Mouse (Mus musculus) C2C12 (cell line): ENCODE measurements around the gene Gm49325. TPM values are rescaled to one million over a fixed set of nuclear protein-coding genes. Genes with fewer than 3 reads are reported as not detected.

Source experiments
- H3K27me3 ChIP-seq: one replicate; pipeline ENCODE4 v1.6.1; 2011; ENCODE audit not compliant: control insufficient read depth, insufficient read depth, insufficient read length
- H3K36me3 ChIP-seq: one replicate; pipeline ENCODE4 v1.6.1; 2011; ENCODE audit not compliant: control insufficient read depth, insufficient read depth
- H3K4me3 ChIP-seq: one replicate; pipeline ENCODE4 v1.5.1; 2011; ENCODE audit warnings: mild to moderate bottlenecking, control low read depth; ENCODE audit not compliant: poor library complexity, insufficient read depth, severe bottlenecking
- H3K79me2 ChIP-seq: one replicate; pipeline ENCODE4 v1.6.1; 2011; ENCODE audit not compliant: control insufficient read depth, insufficient read depth
- H3K79me3 ChIP-seq: one replicate; pipeline ENCODE4 v1.6.1; 2011; ENCODE audit warnings: low read depth, control low read depth
- H3ac ChIP-seq: one replicate; pipeline ENCODE3; 2011; ENCODE audit warnings: low read depth; ENCODE audit not compliant: control insufficient read depth, insufficient read length
- CEBPB ChIP-seq: IDR thresholded peaks from one replicate; pipeline ENCODE4 v1.6.1; 2011; ENCODE audit warnings: low read depth, mild to moderate bottlenecking, control low read depth, moderate library complexity
- CTCF ChIP-seq: IDR thresholded peaks from one replicate; pipeline ENCODE4 v1.5.1; 2011; ENCODE audit not compliant: control insufficient read depth, insufficient read depth, insufficient read length
- FOSL1 ChIP-seq: IDR thresholded peaks from one replicate; pipeline ENCODE4 v1.8.0; 2011; ENCODE audit warnings: mild to moderate bottlenecking, low read length; ENCODE audit not compliant: poor library complexity, insufficient read depth, severe bottlenecking
- MAX ChIP-seq: IDR thresholded peaks from one replicate; pipeline ENCODE4 v1.6.1; 2011; ENCODE audit warnings: mild to moderate bottlenecking, control low read depth
- MYOD1 ChIP-seq: IDR thresholded peaks from one replicate; pipeline ENCODE4 v1.6.1; 2011; ENCODE audit warnings: low read depth; ENCODE audit not compliant: control insufficient read depth, insufficient read length
- MYOG ChIP-seq: IDR thresholded peaks from one replicate; pipeline ENCODE4 v1.6.1; 2011; ENCODE audit not compliant: control insufficient read depth, insufficient read length; ENCODE audit errors: extremely low read depth
- USF1 ChIP-seq: IDR thresholded peaks from one replicate; pipeline ENCODE4 v1.6.1; 2011; ENCODE audit warnings: low read depth, mild to moderate bottlenecking, control low read depth, moderate library complexity
- polyA plus RNA-seq: library from polyadenylated mRNA; unstranded; fragments of >200 nt; fragmentation: generic; extraction: Trizol; gene quantifications from one replicate; pipeline ENCODE4 v1.2.1, GENCODE M21; 2012; ENCODE audit warnings: missing spikeins

Gm49325 gene
- polyA plus RNA-seq, 1 experiment, result 5.1 TPM

GRCm38 (mm10) chr10:77607441-77607840, 1.4 kb downstream of the Gm49325 start:
- Histone ChIP-seq H3K79me3 (peaks cover 26% of the 10 kb centered on the region), H3ac (no peak overlapping the region), H3K4me3 (peak overlapping the region; percentile 89), H3K79me2 (peaks cover 45% of the 10 kb centered on the region), H3K36me3 (peaks cover 34% of the 10 kb centered on the region), H3K27me3 (no peaks in the 10 kb centered on the region)
- TF ChIP-seq MAX (no peak), USF1 (no peak), MYOG (no peak), CTCF (no peak), MYOD1 (no peak), CEBPB (no peak)

GRCm38 (mm10) chr10:77608589-77608988, 2.6 kb downstream of the Gm49325 start:
- peaks cover 45% of the 10 kb centered on the region for H3K79me2 ChIP-seq
- H3K79me3 ChIP-seq, result peaks cover 30% of the 10 kb centered on the region
- TF ChIP-seq USF1, result no peak
- no peak for TF ChIP-seq MYOG
- TF ChIP-seq CTCF, result no peak
- TF ChIP-seq CEBPB, result no peak
- TF ChIP-seq FOSL1, result no peak
- no peak for TF ChIP-seq MAX
- no peak for TF ChIP-seq MYOD1
- no peaks in the 10 kb centered on the region for H3K27me3 ChIP-seq
- no peak overlapping the region for H3ac ChIP-seq
- peaks cover 44% of the 10 kb centered on the region for H3K36me3 ChIP-seq
- H3K4me3 ChIP-seq, result no peak overlapping the region

GRCm38 (mm10) chr10:77610221-77610961, 4.4 kb downstream of the Gm49325 start:
- peaks cover 62% of the 10 kb centered on the region for H3K36me3 ChIP-seq

GRCm38 (mm10) chr10:77613409-77613808, 7.4 kb downstream of the Gm49325 start:
- no peak overlapping the region for H3ac ChIP-seq
- peaks cover 25% of the 10 kb centered on the region for H3K79me2 ChIP-seq
- TF ChIP-seq USF1 (no peak), CEBPB (no peak), CTCF (no peak), FOSL1 (no peak), MYOD1 (no peak), MYOG (no peak), MAX (no peak)
- peaks cover 12% of the 10 kb centered on the region for H3K79me3 ChIP-seq
- H3K36me3 ChIP-seq, result peaks cover 85% of the 10 kb centered on the region
- no peaks in the 10 kb centered on the region for H3K27me3 ChIP-seq
- H3K4me3 ChIP-seq, result no peak overlapping the region

More at GRCm38 (mm10) chr10:77610221-77610961, 4.4 kb downstream of the Gm49325 start:
- Histone ChIP-seq H3K79me3 (peaks cover 30% of the 10 kb centered on the region), H3K79me2 (peaks cover 45% of the 10 kb centered on the region), H3ac (no peak overlapping the region), H3K4me3 (no peak overlapping the region), H3K27me3 (no peaks in the 10 kb centered on the region)
- no peak for TF ChIP-seq CTCF
- no peak for TF ChIP-seq FOSL1
- TF ChIP-seq MYOD1, result no peak

- H3K36me3 ChIP-seq, result peaks cover 78% of the 10 kb centered on the region
- no peaks in the 10 kb centered on the region for H3K27me3 ChIP-seq
- H3K4me3 ChIP-seq, result no peak overlapping the region
- H3ac ChIP-seq, result no peak overlapping the region
- H3K79me2 ChIP-seq, result peaks cover 2% of the 10 kb centered on the region
- TF ChIP-seq FOSL1 (no peak), MYOD1 (no peak), MYOG (no peak), USF1 (no peak), CTCF (no peak), CEBPB (no peak), MAX (no peak)
- H3K79me3 ChIP-seq, result peaks cover 6% of the 10 kb centered on the region
Observed at GRCm38 (mm10) chr10:77615647-77616046, 9.7 kb downstream of the Gm49325 start.

GRCm38 (mm10) chr10:77616166-77616565, 10.2 kb downstream of the Gm49325 start:
- TF ChIP-seq MYOG (no peak), CTCF (no peak), FOSL1 (no peak), USF1 (no peak), MAX (no peak), CEBPB (no peak), MYOD1 (no peak)
- H3K79me2 ChIP-seq, result no peaks in the 10 kb centered on the region
- H3K79me3 ChIP-seq, result peaks cover 4% of the 10 kb centered on the region
- H3K27me3 ChIP-seq, result no peaks in the 10 kb centered on the region
- H3K36me3 ChIP-seq, result peaks cover 74% of the 10 kb centered on the region
- no peak overlapping the region for H3K4me3 ChIP-seq
- H3ac ChIP-seq, result no peak overlapping the region
